Mouse (Mus musculus): ENCODE data around the gene Atg14. TPM values are rescaled to one million over a fixed set of nuclear protein-coding genes. Genes with fewer than 3 reads are reported as not detected.

Gene Atg14
- polyA plus RNA-seq, 1 experiment from 2014 or later, result 19.8 TPM

- Histone ChIP-seq H3K9ac (replicated peaks; ENCODE audit: low read length) (no peak overlapping the region), H3K9me3 (ENCODE audit: control insufficient read depth, low read length) (no peaks in the 10 kb centered on the region), H3K4me1 (ENCODE audit: control insufficient read depth, insufficient read depth, low read length) (no peaks in the 10 kb centered on the region), H3K4me2 (ENCODE audit: low read length) (no peak overlapping the region), H3K27me3 (ENCODE audit: control insufficient read depth, insufficient read depth, low read length) (no peaks in the 10 kb centered on the region), H3K4me3 (replicated peaks; ENCODE audit: low read depth, low read length) (no peak overlapping the region), H3K36me3 (ENCODE audit: control insufficient read depth, insufficient read depth, low read length) (no peaks in the 10 kb centered on the region), H3K27ac (replicated peaks; ENCODE audit: low read depth, low read length) (no peak overlapping the region)
- DNase-seq (no peak), ATAC-seq (ENCODE audit: low FRiP score, low TSS enrichment) (no peak)
- 88% methylated on average over 7 of the region's 7 CpGs for WGBS
Observed at GRCm38 (mm10) chr14:47522301-47522700, 48.1 kb downstream of the Atg14 start.

GRCm38 (mm10) chr14:47521609-47522008 is 48.8 kb downstream of the Atg14 start:
- Histone ChIP-seq H3K9me3 (ENCODE audit: control insufficient read depth, low read length) (no peaks in the 10 kb centered on the region), H3K36me3 (ENCODE audit: control insufficient read depth, insufficient read depth, low read length) (no peaks in the 10 kb centered on the region), H3K4me2 (ENCODE audit: low read length) (no peak overlapping the region), H3K4me3 (replicated peaks; ENCODE audit: low read depth, low read length) (no peak overlapping the region), H3K9ac (replicated peaks; ENCODE audit: low read length) (no peak overlapping the region), H3K4me1 (ENCODE audit: control insufficient read depth, insufficient read depth, low read length) (no peaks in the 10 kb centered on the region), H3K27me3 (ENCODE audit: control insufficient read depth, insufficient read depth, low read length) (no peaks in the 10 kb centered on the region), H3K27ac (replicated peaks; ENCODE audit: low read depth, low read length) (no peak overlapping the region)
- no peak for DNase-seq
- no peak for ATAC-seq (ENCODE audit: low FRiP score, low TSS enrichment)
- WGBS, result 92% methylated on average over 1 of the region's 1 CpGs

DNA sequence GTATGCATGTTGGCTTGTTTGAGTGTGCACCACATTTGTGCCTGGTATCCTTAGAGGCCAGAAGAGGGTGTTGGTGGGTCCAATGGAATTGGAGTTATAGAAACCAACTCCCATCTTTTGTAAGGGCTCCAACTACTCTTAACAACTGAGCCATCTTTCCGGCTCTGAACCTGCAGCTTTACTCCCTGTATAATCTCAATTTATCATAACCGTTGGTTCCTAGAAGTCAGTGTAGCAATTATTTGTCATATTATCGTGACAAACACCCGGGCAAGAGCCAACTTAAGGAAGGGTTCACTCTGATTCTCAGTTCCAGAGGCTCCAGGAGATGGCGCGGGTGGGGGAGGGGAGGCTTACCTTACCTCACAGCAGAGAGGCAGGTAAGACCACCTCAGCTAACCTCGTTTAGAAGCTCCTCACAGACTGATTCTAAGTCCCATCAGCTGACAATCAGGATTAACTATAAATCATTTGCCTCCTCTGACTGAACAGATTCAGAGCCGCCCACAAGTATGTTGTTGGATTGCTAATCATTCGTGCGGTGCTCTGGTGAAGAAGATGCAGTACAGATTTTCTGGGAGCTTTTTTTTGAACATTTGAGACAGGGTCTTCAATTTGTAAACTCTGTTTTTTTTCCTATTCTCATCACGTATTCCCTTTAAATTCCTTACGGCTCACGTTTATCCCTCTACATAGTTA is 49.5 kb downstream of the Atg14 start:
- 88% methylated on average over 13 of the region's 13 CpGs for WGBS

DNA sequence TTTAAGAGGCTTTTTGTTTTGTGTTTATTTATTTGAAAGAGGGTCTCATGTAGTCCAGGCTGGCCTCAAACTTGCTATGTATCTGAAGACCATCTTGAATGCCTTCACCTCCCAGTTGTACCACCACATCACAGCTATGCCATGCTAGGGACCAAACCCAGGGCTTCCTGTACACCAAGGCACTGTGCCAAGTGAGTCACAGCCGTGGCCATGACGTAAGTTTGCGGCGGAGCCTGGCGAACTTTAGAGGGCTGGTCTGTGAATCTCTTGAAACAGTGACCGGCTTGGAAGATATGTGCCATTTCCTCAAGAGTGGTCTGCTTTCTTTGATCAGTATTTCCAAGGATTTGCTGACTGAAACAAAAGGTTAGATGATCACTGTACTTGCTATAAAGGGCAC is 51.8 kb downstream of the Atg14 start:
- H3K4me1 ChIP-seq (ENCODE audit: control insufficient read depth, insufficient read depth, low read length), result no peaks in the 10 kb centered on the region
- no peaks in the 10 kb centered on the region for H3K27me3 ChIP-seq (ENCODE audit: control insufficient read depth, insufficient read depth, low read length)
- 95% methylated on average over 6 of the region's 6 CpGs for WGBS
- H3K4me3 ChIP-seq (replicated peaks; ENCODE audit: low read depth, low read length), result no peak overlapping the region
- ATAC-seq (ENCODE audit: low FRiP score, low TSS enrichment) (no peak), DNase-seq (no peak)
- no peaks in the 10 kb centered on the region for H3K9me3 ChIP-seq (ENCODE audit: control insufficient read depth, low read length)
- no peak overlapping the region for H3K9ac ChIP-seq (replicated peaks; ENCODE audit: low read length)
- no peaks in the 10 kb centered on the region for H3K36me3 ChIP-seq (ENCODE audit: control insufficient read depth, insufficient read depth, low read length)
- H3K27ac ChIP-seq (replicated peaks; ENCODE audit: low read depth, low read length), result no peak overlapping the region
- H3K4me2 ChIP-seq (ENCODE audit: low read length), result no peak overlapping the region

More for the DNA sequence above, 49.5 kb downstream of the Atg14 start:
- no peak for DNase-seq
- no peaks in the 10 kb centered on the region for H3K36me3 ChIP-seq (ENCODE audit: control insufficient read depth, insufficient read depth, low read length)
- ATAC-seq (ENCODE audit: low FRiP score, low TSS enrichment), result no peak
- H3K4me1 ChIP-seq (ENCODE audit: control insufficient read depth, insufficient read depth, low read length), result no peaks in the 10 kb centered on the region
- no peaks in the 10 kb centered on the region for H3K9me3 ChIP-seq (ENCODE audit: control insufficient read depth, low read length)
- no peak overlapping the region for H3K9ac ChIP-seq (replicated peaks; ENCODE audit: low read length)
- no peaks in the 10 kb centered on the region for H3K27me3 ChIP-seq (ENCODE audit: control insufficient read depth, insufficient read depth, low read length)
- H3K4me2 ChIP-seq (ENCODE audit: low read length), result no peak overlapping the region
- H3K27ac ChIP-seq (replicated peaks; ENCODE audit: low read depth, low read length), result no peak overlapping the region
- H3K4me3 ChIP-seq (replicated peaks; ENCODE audit: low read depth, low read length), result no peak overlapping the region

GRCm38 (mm10) chr14:47516755-47517154 is 53.7 kb downstream of the Atg14 start:
- H3K4me1 ChIP-seq (ENCODE audit: control insufficient read depth, insufficient read depth, low read length), result no peaks in the 10 kb centered on the region
- no peak for DNase-seq
- no peak overlapping the region for H3K4me2 ChIP-seq (ENCODE audit: low read length)
- H3K9me3 ChIP-seq (ENCODE audit: control insufficient read depth, low read length), result no peaks in the 10 kb centered on the region
- H3K36me3 ChIP-seq (ENCODE audit: control insufficient read depth, insufficient read depth, low read length), result no peaks in the 10 kb centered on the region
- WGBS, result 91% methylated on average over 6 of the region's 6 CpGs
- no peaks in the 10 kb centered on the region for H3K27me3 ChIP-seq (ENCODE audit: control insufficient read depth, insufficient read depth, low read length)
- no peak overlapping the region for H3K4me3 ChIP-seq (replicated peaks; ENCODE audit: low read depth, low read length)
- ATAC-seq (ENCODE audit: low FRiP score, low TSS enrichment), result no peak
- H3K27ac ChIP-seq (replicated peaks; ENCODE audit: low read depth, low read length), result no peak overlapping the region
- H3K9ac ChIP-seq (replicated peaks; ENCODE audit: low read length), result no peak overlapping the region

DNA sequence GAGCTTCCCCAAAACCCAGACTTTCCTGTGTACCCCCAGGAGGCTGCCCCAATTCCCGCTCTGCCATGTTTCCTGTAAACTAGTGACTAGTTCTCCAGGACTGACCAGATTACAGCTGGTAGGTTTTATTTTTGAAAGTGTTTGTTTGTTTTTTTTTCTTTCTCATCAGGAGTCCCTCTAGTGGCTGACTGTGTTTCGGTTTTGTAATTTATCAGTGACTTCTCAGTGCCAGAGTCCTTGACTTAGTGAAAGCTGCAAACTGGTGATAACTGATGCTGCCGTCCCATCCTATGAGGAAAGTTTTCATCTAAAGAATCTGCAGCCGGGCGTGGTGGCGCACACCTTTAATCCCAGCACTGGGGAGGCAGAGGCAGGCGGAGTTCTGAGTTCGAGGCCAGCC is 54.8 kb downstream of the Atg14 start:
- no peaks in the 10 kb centered on the region for H3K27me3 ChIP-seq (ENCODE audit: control insufficient read depth, insufficient read depth, low read length)
- no peak for ATAC-seq (ENCODE audit: low FRiP score, low TSS enrichment)
- 93% methylated on average over 8 of the region's 8 CpGs for WGBS

DNA sequence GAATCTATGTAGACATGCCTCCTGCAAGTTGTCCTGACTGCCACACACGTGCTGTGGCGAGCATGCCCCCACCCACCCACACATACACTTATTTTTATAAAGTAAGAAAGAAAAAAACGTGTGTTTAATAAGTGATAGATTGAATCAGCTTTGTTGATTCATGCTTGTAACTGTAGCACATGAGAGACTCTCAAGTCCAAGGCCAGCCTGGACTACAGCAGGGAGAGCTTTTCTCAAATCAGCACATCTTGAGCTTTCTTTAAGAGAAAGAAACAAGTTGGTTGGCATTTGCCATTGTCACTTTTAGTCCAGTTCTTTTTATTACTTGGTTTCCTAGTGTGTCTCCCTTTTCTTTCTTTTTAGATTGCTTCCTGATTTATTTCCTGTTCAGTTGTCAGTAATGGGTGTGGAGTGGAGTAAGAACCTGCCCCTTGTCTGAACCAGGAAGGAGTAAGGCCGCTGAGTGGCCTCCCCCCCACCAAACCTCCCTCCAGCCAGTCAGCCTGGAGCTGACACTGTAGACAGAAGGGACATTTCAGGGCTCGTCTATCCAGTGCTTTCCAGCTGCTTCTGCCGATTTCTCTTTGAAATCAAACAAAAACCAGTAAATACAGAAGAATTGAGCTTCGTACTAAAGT is 55.5 kb downstream of the Atg14 start:
- H3K4me3 ChIP-seq (replicated peaks; ENCODE audit: low read depth, low read length), result no peak overlapping the region
- no peaks in the 10 kb centered on the region for H3K27me3 ChIP-seq (ENCODE audit: control insufficient read depth, insufficient read depth, low read length)
- 73% methylated on average over 7 of the region's 7 CpGs for WGBS
- H3K4me1 ChIP-seq (ENCODE audit: control insufficient read depth, insufficient read depth, low read length), result no peaks in the 10 kb centered on the region
- no peak overlapping the region for H3K4me2 ChIP-seq (ENCODE audit: low read length)
- no peak for ATAC-seq (ENCODE audit: low FRiP score, low TSS enrichment)
- no peak overlapping the region for H3K9ac ChIP-seq (replicated peaks; ENCODE audit: low read length)
- H3K9me3 ChIP-seq (ENCODE audit: control insufficient read depth, low read length), result no peaks in the 10 kb centered on the region
- H3K27ac ChIP-seq (replicated peaks; ENCODE audit: low read depth, low read length), result no peak overlapping the region
- no peaks in the 10 kb centered on the region for H3K36me3 ChIP-seq (ENCODE audit: control insufficient read depth, insufficient read depth, low read length)
- no peak for DNase-seq

More for the DNA sequence above, 54.8 kb downstream of the Atg14 start:
- no peaks in the 10 kb centered on the region for H3K9me3 ChIP-seq (ENCODE audit: control insufficient read depth, low read length)
- H3K27ac ChIP-seq (replicated peaks; ENCODE audit: low read depth, low read length), result no peak overlapping the region
- H3K4me1 ChIP-seq (ENCODE audit: control insufficient read depth, insufficient read depth, low read length), result no peaks in the 10 kb centered on the region
- H3K36me3 ChIP-seq (ENCODE audit: control insufficient read depth, insufficient read depth, low read length), result no peaks in the 10 kb centered on the region
- no peak overlapping the region for H3K4me2 ChIP-seq (ENCODE audit: low read length)
- H3K9ac ChIP-seq (replicated peaks; ENCODE audit: low read length), result no peak overlapping the region
- H3K4me3 ChIP-seq (replicated peaks; ENCODE audit: low read depth, low read length), result no peak overlapping the region
- DNase-seq, result peak; percentile 15

DNA sequence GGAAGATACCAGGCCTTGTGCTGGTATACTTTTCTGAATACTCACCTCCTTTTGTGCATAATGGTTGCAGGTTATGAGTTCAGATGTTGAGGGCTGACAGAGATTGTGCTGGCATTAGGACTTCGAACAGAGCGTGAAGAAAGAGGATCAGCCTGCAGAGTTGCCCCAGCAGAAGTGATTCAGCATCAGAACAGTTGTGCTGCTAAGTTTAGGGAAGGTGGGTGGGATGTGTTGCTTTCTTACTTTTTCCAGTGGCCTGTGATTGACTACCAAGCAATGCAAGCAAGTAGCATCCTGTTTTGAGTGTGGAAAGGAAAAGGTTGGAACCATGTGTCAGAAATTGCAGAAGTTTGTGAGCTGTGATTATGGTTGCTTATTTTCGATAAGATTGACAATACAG is 56.8 kb downstream of the Atg14 start:
- H3K4me1 ChIP-seq (ENCODE audit: control insufficient read depth, insufficient read depth, low read length), result no peaks in the 10 kb centered on the region
- DNase-seq, result no peak
- no peak overlapping the region for H3K27ac ChIP-seq (replicated peaks; ENCODE audit: low read depth, low read length)
- no peaks in the 10 kb centered on the region for H3K36me3 ChIP-seq (ENCODE audit: control insufficient read depth, insufficient read depth, low read length)
- no peaks in the 10 kb centered on the region for H3K27me3 ChIP-seq (ENCODE audit: control insufficient read depth, insufficient read depth, low read length)
- no peak for ATAC-seq (ENCODE audit: low FRiP score, low TSS enrichment)
- no peak overlapping the region for H3K4me2 ChIP-seq (ENCODE audit: low read length)
- H3K4me3 ChIP-seq (replicated peaks; ENCODE audit: low read depth, low read length), result no peak overlapping the region
- no peak overlapping the region for H3K9ac ChIP-seq (replicated peaks; ENCODE audit: low read length)
- WGBS, result 94% methylated on average over 3 of the region's 3 CpGs
- no peaks in the 10 kb centered on the region for H3K9me3 ChIP-seq (ENCODE audit: control insufficient read depth, low read length)

DNA sequence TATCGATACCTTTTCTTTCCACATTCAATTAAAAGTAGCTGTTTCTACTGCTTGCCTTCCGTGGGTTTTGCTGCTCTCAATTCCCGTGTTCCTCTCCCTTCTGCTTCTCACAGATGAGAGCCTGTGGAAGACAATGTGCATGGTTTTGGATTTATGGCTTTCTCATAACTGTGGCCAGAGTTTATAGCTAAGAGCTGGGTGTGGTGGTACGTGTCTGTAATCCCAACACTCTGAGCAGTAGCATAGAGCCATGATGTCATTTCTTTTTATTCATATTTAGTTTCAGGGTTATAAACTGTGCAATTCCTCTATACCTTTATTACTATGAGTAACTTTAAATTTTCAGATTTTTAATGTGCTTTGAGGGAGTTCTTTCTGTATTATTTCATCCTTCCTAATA is 60.2 kb downstream of the Atg14 start:
- H3K27me3 ChIP-seq (ENCODE audit: control insufficient read depth, insufficient read depth, low read length), result no peaks in the 10 kb centered on the region
- ATAC-seq (ENCODE audit: low FRiP score, low TSS enrichment) (no peak), DNase-seq (no peak)
- H3K4me1 ChIP-seq (ENCODE audit: control insufficient read depth, insufficient read depth, low read length), result no peaks in the 10 kb centered on the region
- WGBS, result 90% methylated on average over 4 of the region's 4 CpGs
- H3K4me2 ChIP-seq (ENCODE audit: low read length), result no peak overlapping the region
- no peaks in the 10 kb centered on the region for H3K9me3 ChIP-seq (ENCODE audit: control insufficient read depth, low read length)
- no peak overlapping the region for H3K4me3 ChIP-seq (replicated peaks; ENCODE audit: low read depth, low read length)
- H3K36me3 ChIP-seq (ENCODE audit: control insufficient read depth, insufficient read depth, low read length), result no peaks in the 10 kb centered on the region
- H3K27ac ChIP-seq (replicated peaks; ENCODE audit: low read depth, low read length), result no peak overlapping the region
- H3K9ac ChIP-seq (replicated peaks; ENCODE audit: low read length), result no peak overlapping the region
